Mouse (Mus musculus): ENCODE data around the gene Prune2. TPM values are rescaled to one million over a fixed set of nuclear protein-coding genes. Genes with fewer than 3 reads are reported as not detected.
A peak's percentile ranks its signal among the peaks of the same experiment; 100 is the strongest.

Prune2 gene
- polyA plus RNA-seq, 1 experiment, result 10.9 TPM

DNA sequence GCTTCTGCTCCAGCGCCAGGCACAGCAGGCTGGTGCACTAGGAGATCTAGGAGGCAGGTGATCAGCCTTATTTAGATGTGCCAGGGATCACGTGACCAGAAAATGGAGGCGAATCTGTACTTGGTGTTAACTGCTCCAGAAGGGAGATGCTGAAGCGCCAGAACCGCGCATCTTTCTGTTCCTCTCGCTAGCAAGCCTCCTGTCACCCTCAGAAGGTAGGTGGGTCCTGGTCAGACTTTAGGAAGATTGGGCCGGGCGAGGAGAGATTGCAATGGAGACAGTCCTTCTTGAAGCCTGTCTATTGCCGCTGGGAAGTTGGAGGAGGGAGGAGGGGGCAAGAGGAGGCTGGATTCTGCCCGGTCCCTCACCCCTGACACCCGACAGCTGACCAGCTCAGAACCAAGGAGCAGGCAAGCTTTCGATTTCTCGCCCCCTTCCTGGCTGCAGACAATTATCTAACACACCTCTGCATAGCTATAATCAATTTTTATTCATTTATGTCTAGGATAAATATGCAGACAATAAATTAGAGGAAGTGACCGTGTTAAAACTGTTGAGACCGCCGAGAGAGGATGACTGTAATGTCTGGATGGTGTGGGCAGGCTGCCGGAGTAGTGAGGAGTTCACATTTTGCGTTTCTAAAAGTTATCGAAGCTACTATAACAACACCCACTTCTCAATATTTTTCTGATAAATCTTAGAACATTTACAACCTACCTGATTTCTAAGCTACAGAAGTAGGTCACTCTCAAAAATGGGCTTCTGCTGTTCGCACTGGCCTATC lies 181.0 kb downstream of the Prune2 start:
- peak overlapping the region; percentile 66 for H3K4me3 ChIP-seq (ENCODE audit: low read depth, low read length)
- no peaks in the 10 kb centered on the region for H3K27me3 ChIP-seq (ENCODE audit: control insufficient read depth, insufficient read depth, low read length, poor library complexity, severe bottlenecking)
- H3K9ac ChIP-seq (ENCODE audit: low read depth, poor library complexity, severe bottlenecking), result peak overlapping the region; percentile 5; the same call in 1 of the 2 replicates
- H3K27ac ChIP-seq (ENCODE audit: insufficient read depth, low read length), result peak overlapping the region; percentile 68
- H3K4me1 ChIP-seq (ENCODE audit: control insufficient read depth, insufficient read depth, low read length), result no peaks in the 10 kb centered on the region
- no peaks in the 10 kb centered on the region for H3K36me3 ChIP-seq (ENCODE audit: control insufficient read depth, insufficient read depth, low read length, poor library complexity, severe bottlenecking)
- H3K9me3 ChIP-seq (replicated peaks; ENCODE audit: control insufficient read depth, insufficient read depth, low read length, poor library complexity, severe bottlenecking), result no peaks in the 10 kb centered on the region
- TF ChIP-seq EP300 (IDR thresholded peaks at IDR 0.05; ENCODE audit: insufficient read depth, low read depth, low read length), result no peak
- TF ChIP-seq CTCF (IDR thresholded peaks at IDR 0.05; ENCODE audit: low read depth, low read length), result no peak
- TF ChIP-seq POLR2A (IDR thresholded peaks at IDR 0.05; ENCODE audit: insufficient read depth, low read length), result no peak

DNA sequence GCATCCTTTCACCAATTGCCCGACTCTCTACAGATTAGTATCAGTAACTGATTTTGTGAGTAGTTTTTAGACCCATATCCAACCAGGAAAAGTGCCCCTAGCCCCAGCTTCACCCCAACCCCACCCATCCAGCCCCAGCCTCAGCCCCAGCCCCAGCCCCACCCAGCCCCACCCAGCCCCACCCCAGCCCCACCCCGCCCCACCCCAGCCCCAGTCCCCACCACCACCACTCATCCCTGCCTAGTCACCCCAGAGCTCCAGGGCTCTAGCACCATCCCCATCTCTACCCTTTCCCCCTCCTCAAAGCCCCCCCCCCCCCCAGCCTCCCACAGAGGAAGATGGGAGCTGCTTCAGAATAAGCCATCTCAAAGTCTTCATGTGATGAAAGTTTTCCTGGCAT lies 181.7 kb downstream of the Prune2 start:
- H3K4me1 ChIP-seq (ENCODE audit: control insufficient read depth, insufficient read depth, low read length), result no peaks in the 10 kb centered on the region
- no peaks in the 10 kb centered on the region for H3K9me3 ChIP-seq (replicated peaks; ENCODE audit: control insufficient read depth, insufficient read depth, low read length, poor library complexity, severe bottlenecking)
- H3K27me3 ChIP-seq (ENCODE audit: control insufficient read depth, insufficient read depth, low read length, poor library complexity, severe bottlenecking), result no peaks in the 10 kb centered on the region
- H3K36me3 ChIP-seq (ENCODE audit: control insufficient read depth, insufficient read depth, low read length, poor library complexity, severe bottlenecking), result no peaks in the 10 kb centered on the region
- H3K4me3 ChIP-seq (ENCODE audit: low read depth, low read length), result peak overlapping the region; percentile 39; the same call in 1 of the 2 replicates
- no peak overlapping the region for H3K9ac ChIP-seq (ENCODE audit: low read depth, poor library complexity, severe bottlenecking)
- TF ChIP-seq POLR2A (IDR thresholded peaks at IDR 0.05; ENCODE audit: insufficient read depth, low read length) (no peak), CTCF (IDR thresholded peaks at IDR 0.05; ENCODE audit: low read depth, low read length) (no peak), EP300 (IDR thresholded peaks at IDR 0.05; ENCODE audit: insufficient read depth, low read depth, low read length) (no peak)
- peak overlapping the region; percentile 68 for H3K27ac ChIP-seq (ENCODE audit: insufficient read depth, low read length)

DNA sequence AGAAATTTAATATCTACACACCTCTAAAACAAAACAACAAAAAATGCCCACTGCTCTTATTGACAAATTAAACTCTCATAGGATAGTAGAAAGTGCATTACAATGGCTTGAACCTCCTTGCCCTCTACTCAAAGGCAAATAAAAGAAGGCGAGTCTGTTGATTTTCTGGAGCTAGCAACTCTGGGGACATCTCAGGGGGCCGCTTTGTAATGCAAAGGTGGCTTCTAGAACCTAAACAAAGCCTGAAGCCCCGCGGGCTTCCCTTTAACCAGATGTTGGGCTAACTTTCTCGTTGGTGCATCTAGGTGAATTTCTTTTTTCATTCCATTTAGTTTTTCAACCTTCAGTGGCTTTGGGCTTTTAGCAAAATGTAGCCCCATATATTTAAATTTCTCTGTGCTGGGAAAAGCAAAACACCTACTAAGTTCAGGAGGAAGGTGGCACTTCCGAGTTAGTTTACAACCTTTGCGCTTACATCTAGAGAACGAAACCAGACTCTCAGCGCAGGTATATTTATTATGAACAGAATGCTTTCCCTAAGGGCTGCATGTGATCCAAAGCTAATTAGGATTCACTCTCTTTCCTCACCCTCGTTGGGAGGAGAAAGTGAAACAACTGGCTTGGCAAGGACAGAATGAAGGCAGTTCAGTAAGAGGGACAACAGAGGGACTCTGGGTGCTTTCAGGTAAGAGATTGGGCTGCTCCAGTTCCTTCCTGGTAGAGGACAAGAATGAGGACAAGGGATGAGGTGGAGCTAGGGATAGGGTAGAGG lies 182.4 kb downstream of the Prune2 start:
- Histone ChIP-seq H3K36me3 (ENCODE audit: control insufficient read depth, insufficient read depth, low read length, poor library complexity, severe bottlenecking) (no peaks in the 10 kb centered on the region), H3K27ac (ENCODE audit: insufficient read depth, low read length) (peak overlapping the region; percentile 100), H3K4me3 (ENCODE audit: low read depth, low read length) (no peak overlapping the region), H3K4me1 (ENCODE audit: control insufficient read depth, insufficient read depth, low read length) (no peaks in the 10 kb centered on the region), H3K27me3 (ENCODE audit: control insufficient read depth, insufficient read depth, low read length, poor library complexity, severe bottlenecking) (no peaks in the 10 kb centered on the region), H3K9ac (ENCODE audit: low read depth, poor library complexity, severe bottlenecking) (no peak overlapping the region), H3K9me3 (replicated peaks; ENCODE audit: control insufficient read depth, insufficient read depth, low read length, poor library complexity, severe bottlenecking) (no peaks in the 10 kb centered on the region)
- TF ChIP-seq CTCF (IDR thresholded peaks at IDR 0.05; ENCODE audit: low read depth, low read length), result no peak
- peak; percentile 89 for TF ChIP-seq EP300 (IDR thresholded peaks at IDR 0.05; ENCODE audit: insufficient read depth, low read depth, low read length)
- no peak for TF ChIP-seq POLR2A (IDR thresholded peaks at IDR 0.05; ENCODE audit: insufficient read depth, low read length)

DNA sequence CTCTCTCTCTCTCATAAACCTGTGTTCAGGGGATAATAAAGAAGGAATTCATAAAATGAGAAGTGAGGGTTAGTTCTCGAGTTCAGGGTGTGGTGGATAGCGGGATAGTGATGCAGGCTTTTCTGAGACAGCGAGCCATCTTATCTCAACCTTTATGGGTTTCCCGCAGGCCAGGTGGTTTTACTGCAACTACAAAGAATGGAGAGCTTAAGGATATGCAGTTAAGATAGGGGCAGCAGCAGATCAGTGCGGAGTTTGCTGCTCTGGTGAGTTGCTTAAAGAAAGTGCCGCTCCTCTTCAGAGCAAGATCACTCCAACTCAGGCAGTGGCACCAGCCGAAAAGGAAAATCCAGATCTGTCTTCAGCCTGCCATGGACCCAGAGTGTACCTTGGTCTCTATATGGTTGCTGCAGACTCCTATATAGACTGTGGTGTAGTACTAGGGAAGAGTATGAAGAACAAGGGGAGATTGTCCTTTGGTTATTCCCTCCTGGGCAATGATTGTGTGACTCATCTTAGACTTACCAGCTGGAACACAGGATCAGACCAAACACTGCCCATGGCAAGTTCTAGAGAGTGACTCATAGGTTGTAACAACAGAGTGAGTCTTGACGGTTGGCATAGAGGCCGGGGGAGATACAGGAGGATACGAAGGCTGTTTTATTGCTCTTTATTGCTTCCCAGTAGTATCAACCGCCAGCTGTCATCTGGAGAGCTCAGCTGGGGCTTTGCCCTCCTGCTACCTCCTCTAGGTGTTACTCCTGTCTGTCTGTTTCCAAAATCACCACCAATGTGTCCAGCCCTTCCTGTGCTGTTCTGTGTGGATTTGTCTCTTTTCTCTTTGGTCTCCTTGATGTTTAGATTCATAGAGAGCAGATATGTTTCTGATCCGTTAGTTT lies 184.3 kb downstream of the Prune2 start:
- TF ChIP-seq CTCF (IDR thresholded peaks at IDR 0.05; ENCODE audit: low read depth, low read length), result no peak
- TF ChIP-seq POLR2A (IDR thresholded peaks at IDR 0.05; ENCODE audit: insufficient read depth, low read length), result no peak
- TF ChIP-seq EP300 (IDR thresholded peaks at IDR 0.05; ENCODE audit: insufficient read depth, low read depth, low read length), result no peak
- H3K36me3 ChIP-seq (ENCODE audit: control insufficient read depth, insufficient read depth, low read length, poor library complexity, severe bottlenecking), result no peaks in the 10 kb centered on the region
- H3K9ac ChIP-seq (ENCODE audit: low read depth, poor library complexity, severe bottlenecking), result no peak overlapping the region
- H3K9me3 ChIP-seq (replicated peaks; ENCODE audit: control insufficient read depth, insufficient read depth, low read length, poor library complexity, severe bottlenecking), result no peaks in the 10 kb centered on the region
- H3K4me1 ChIP-seq (ENCODE audit: control insufficient read depth, insufficient read depth, low read length), result no peaks in the 10 kb centered on the region
- no peak overlapping the region for H3K4me3 ChIP-seq (ENCODE audit: low read depth, low read length)
- no peak overlapping the region for H3K27ac ChIP-seq (ENCODE audit: insufficient read depth, low read length)
- no peaks in the 10 kb centered on the region for H3K27me3 ChIP-seq (ENCODE audit: control insufficient read depth, insufficient read depth, low read length, poor library complexity, severe bottlenecking)

- Histone ChIP-seq H3K9me3 (replicated peaks; ENCODE audit: control insufficient read depth, insufficient read depth, low read length, poor library complexity, severe bottlenecking) (no peaks in the 10 kb centered on the region), H3K36me3 (ENCODE audit: control insufficient read depth, insufficient read depth, low read length, poor library complexity, severe bottlenecking) (no peaks in the 10 kb centered on the region), H3K27ac (ENCODE audit: insufficient read depth, low read length) (no peak overlapping the region), H3K4me1 (ENCODE audit: control insufficient read depth, insufficient read depth, low read length) (no peaks in the 10 kb centered on the region), H3K4me3 (ENCODE audit: low read depth, low read length) (no peak overlapping the region), H3K27me3 (ENCODE audit: control insufficient read depth, insufficient read depth, low read length, poor library complexity, severe bottlenecking) (no peaks in the 10 kb centered on the region), H3K9ac (ENCODE audit: low read depth, poor library complexity, severe bottlenecking) (no peak overlapping the region)
- TF ChIP-seq EP300 (IDR thresholded peaks at IDR 0.05; ENCODE audit: insufficient read depth, low read depth, low read length), result no peak
These were observed 187.3 kb downstream of the Prune2 start for GRCm38 (mm10) chr19:17143245-17143644.
